Mouse (Mus musculus) intestine, embryonic 16.5 days (tissue): ENCODE data around the gene Slc12a9. TPM values are rescaled to one million over a fixed set of nuclear protein-coding genes. Genes with fewer than 3 reads are reported as not detected.

ENCODE experiments used
- ATAC-seq: fragments of 200-750 bp; cut with Nextera tagmentation; 2 replicates; pipeline ENCODE4 v1.8.0; 2017; ENCODE audit warnings: moderate TSS enrichment, moderate library complexity
- H3K27ac ChIP-seq: fragments of 300-500 bp; sonication (generic); 2 replicates; pipeline ENCODE4 v1.5.1; 2014; ENCODE audit warnings: mild to moderate bottlenecking, low read length
- H3K27me3 ChIP-seq: fragments of 300-500 bp; sonication (generic); replicated peaks from 2 replicates; pipeline ENCODE4 v1.6.1; 2014; ENCODE audit warnings: low read length, control low read depth, mixed read lengths; ENCODE audit not compliant: control insufficient read depth, insufficient read depth
- H3K36me3 ChIP-seq: fragments of 300-500 bp; sonication (generic); 2 replicates; pipeline ENCODE4 v1.6.1; 2014; ENCODE audit warnings: low read length, control low read depth; ENCODE audit not compliant: control insufficient read depth, insufficient read depth
- H3K4me1 ChIP-seq: fragments of 300-500 bp; sonication (generic); 2 replicates; pipeline ENCODE4 v1.6.1; 2014; ENCODE audit warnings: low read length, control low read depth, mixed read lengths; ENCODE audit not compliant: control insufficient read depth, insufficient read depth
- H3K4me2 ChIP-seq: fragments of 300-500 bp; sonication (generic); 2 replicates; pipeline ENCODE4 v1.6.1; 2014; ENCODE audit warnings: low read depth, low read length, control low read depth
- H3K4me3 ChIP-seq: fragments of 300-500 bp; sonication (generic); 2 replicates; pipeline ENCODE4 v1.5.1; 2014; ENCODE audit warnings: mild to moderate bottlenecking, low read length
- H3K9ac ChIP-seq: fragments of 300-500 bp; sonication (generic); 2 replicates; pipeline ENCODE4 v1.6.1; 2014; ENCODE audit warnings: low read depth, low read length
- H3K9me3 ChIP-seq: fragments of 300-500 bp; sonication (generic); 2 replicates; pipeline ENCODE4 v1.6.1; 2016; ENCODE audit warnings: low read length, control low read depth; ENCODE audit not compliant: control insufficient read depth
- WGBS: fragments of 180-500 bp; shearing (Covaris S2); extraction: QIAGEN DNeasy Blood & Tissue Kit; methylation state at CpG from one replicate; pipeline ENCODE4 v1.1.7; 2014; 5-methylcytosine and 5-hydroxymethylcytosine counted together
- polyA plus RNA-seq: library from polyadenylated mRNA; unstranded; fragments of >200 nt; fragmentation: Nextera tagmentation; extraction: Ambion mirVana; gene quantifications from 2 replicates; pipeline ENCODE4 v1.2.1, GENCODE M21; 2015

The Slc12a9 gene
- polyA plus RNA-seq, 1 experiment from 2014 or later: 14.7 TPM

- Histone ChIP-seq H3K4me1 (peaks cover 25% of the 10 kb centered on the region), H3K4me2 (peak overlapping the region; percentile 99), H3K4me3 (peak overlapping the region; percentile 69), H3K9ac (peak overlapping the region; percentile 76), H3K9me3 (no peaks in the 10 kb centered on the region), H3K27me3 (peaks cover 3% of the 10 kb centered on the region), H3K36me3 (peaks cover 33% of the 10 kb centered on the region), H3K27ac (peak overlapping the region; percentile 84)
- 11% methylated on average over 18 of the region's 18 CpGs for WGBS
- peak; percentile 53 for ATAC-seq
Measured at GRCm38 (mm10) chr5:137294744-137295093, 38.7 kb downstream of the Slc12a9 start.

GRCm38 (mm10) chr5:137293839-137294743, 39.3 kb downstream of the Slc12a9 start, which contains the start of gene Ufsp1:
TSS of gene Ufsp1 (plus strand) at chr5:137294629.
- no peaks in the 10 kb centered on the region for H3K9me3 ChIP-seq
- H3K27ac ChIP-seq: peak within 1 kb of the TSS; percentile 98
- peak; percentile 92 for ATAC-seq
- under 1% methylated on average over 52 of the region's 52 CpGs for WGBS
- peaks cover 9% of the 10 kb centered on the region for H3K27me3 ChIP-seq
- H3K4me2 ChIP-seq: peak within 1 kb of the TSS; percentile 99
- peaks cover 33% of the 10 kb centered on the region for H3K36me3 ChIP-seq
- peaks cover 31% of the 10 kb centered on the region for H3K4me1 ChIP-seq
- peak within 1 kb of the TSS; percentile 85 for H3K9ac ChIP-seq
- H3K4me3 ChIP-seq: peak within 1 kb of the TSS; percentile 69

DNA sequence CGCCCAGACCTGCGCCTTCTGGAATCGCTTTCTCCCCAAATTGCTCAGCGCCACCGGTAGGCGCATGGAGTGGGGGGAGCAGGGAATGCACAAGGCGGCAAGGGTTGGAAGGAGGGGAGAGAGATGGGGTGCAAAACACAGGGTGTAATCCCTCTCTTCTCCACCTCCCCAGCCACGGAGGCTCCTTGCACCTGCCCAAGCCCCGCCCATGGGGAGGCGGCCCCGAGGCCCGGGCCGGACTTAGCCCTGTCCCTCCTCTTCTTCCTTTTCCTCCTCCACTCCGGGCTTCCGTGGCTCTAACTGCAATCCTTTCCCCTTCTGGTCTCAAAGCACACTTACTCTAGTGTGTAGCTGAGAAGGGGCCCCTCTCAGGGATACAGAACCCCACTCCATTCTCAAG, 40.1 kb downstream of the Slc12a9 start:
- peaks cover 27% of the 10 kb centered on the region for H3K36me3 ChIP-seq
- peak overlapping the region; percentile 99 for H3K4me2 ChIP-seq
- peak overlapping the region; percentile 69 for H3K4me3 ChIP-seq
- H3K9me3 ChIP-seq: no peaks in the 10 kb centered on the region
- peaks cover 15% of the 10 kb centered on the region for H3K27me3 ChIP-seq
- under 1% methylated on average over 15 of the region's 15 CpGs for WGBS
- peak overlapping the region; percentile 98 for H3K27ac ChIP-seq
- H3K9ac ChIP-seq: peak overlapping the region; percentile 85
- ATAC-seq: peak; percentile 69
- H3K4me1 ChIP-seq: peaks cover 37% of the 10 kb centered on the region

- WGBS: 82% methylated on average over 15 of the region's 15 CpGs
- H3K36me3 ChIP-seq: peaks cover 11% of the 10 kb centered on the region
- no peak overlapping the region for H3K4me3 ChIP-seq
- no peaks in the 10 kb centered on the region for H3K9me3 ChIP-seq
- H3K27me3 ChIP-seq: peaks cover 29% of the 10 kb centered on the region
- no peak overlapping the region for H3K27ac ChIP-seq
- no peak overlapping the region for H3K4me2 ChIP-seq
- no peak for ATAC-seq
- peaks cover 51% of the 10 kb centered on the region for H3K4me1 ChIP-seq
- peak overlapping the region; percentile 28; the same call in 1 of the 2 replicates for H3K9ac ChIP-seq
Measured at GRCm38 (mm10) chr5:137291381-137291926, 41.9 kb downstream of the Slc12a9 start.

DNA sequence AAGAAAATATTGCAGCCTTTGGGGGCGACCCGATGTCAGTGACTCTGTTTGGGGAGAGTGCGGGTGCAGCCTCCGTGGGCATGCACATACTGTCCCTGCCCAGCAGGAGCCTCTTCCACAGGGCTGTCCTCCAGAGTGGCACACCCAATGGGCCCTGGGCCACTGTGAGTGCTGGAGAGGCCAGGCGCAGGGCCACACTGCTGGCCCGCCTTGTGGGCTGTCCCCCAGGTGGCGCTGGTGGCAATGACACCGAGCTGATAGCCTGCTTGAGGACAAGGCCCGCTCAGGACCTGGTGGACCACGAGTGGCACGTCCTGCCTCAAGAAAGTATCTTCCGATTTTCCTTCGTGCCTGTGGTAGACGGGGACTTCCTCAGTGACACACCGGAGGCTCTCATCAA, 42.7 kb downstream of the Slc12a9 start:
- peak; percentile 16; the same call in 1 of the 2 replicates for ATAC-seq
- 26% methylated on average over 15 of the region's 15 CpGs for WGBS
- no peaks in the 10 kb centered on the region for H3K9me3 ChIP-seq
- H3K27ac ChIP-seq: no peak overlapping the region
- H3K36me3 ChIP-seq: peaks cover 6% of the 10 kb centered on the region
- no peak overlapping the region for H3K4me3 ChIP-seq
- peak overlapping the region; percentile 28; the same call in 1 of the 2 replicates for H3K9ac ChIP-seq
- H3K27me3 ChIP-seq: peaks cover 29% of the 10 kb centered on the region
- H3K4me2 ChIP-seq: 0 out of 2 replicates have a peak overlapping the region, but pooled peaks have one; percentile 16
- H3K4me1 ChIP-seq: peaks cover 52% of the 10 kb centered on the region

DNA sequence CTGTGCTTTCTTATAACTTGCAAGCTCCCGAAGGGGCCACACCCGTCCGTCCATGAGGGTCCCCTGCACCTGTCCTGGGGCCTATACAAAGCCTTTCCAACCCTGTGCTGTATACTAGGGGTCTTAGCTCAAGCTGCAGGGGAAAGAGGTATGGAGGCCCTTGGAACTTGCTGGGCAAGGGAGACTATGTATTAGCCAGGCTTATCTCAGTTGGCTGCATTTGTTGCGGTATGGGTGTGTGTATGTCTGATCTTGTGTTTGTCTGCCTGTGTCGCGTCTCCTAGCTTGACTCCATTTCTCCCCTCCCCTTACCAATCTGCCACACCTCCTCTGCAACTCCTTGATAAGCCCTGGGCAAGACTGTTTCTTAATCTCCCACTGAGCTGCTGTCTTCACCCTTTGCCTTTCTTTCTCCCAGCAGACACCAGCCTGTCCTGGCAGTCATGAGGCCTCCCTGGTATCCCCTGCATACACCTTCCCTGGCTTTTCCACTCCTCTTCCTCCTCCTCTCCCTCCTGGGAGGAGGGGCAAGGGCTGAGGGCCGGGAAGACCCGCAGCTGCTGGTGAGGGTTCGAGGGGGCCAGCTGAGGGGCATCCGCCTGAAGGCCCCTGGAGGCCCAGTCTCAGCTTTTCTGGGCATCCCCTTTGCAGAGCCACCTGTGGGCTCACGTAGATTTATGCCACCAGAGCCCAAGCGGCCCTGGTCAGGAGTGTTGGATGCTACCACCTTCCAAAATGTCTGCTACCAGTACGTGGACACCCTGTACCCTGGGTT, 43.6 kb downstream of the Slc12a9 start:
- Histone ChIP-seq H3K4me2 (peak overlapping the region; percentile 79; the same call in 1 of the 2 replicates), H3K27ac (no peak overlapping the region), H3K9ac (peak overlapping the region; percentile 33; the same call in 1 of the 2 replicates), H3K36me3 (no peaks in the 10 kb centered on the region), H3K4me3 (peak overlapping the region; percentile 36; the same call in 1 of the 2 replicates), H3K4me1 (peaks cover 45% of the 10 kb centered on the region), H3K9me3 (no peaks in the 10 kb centered on the region), H3K27me3 (peaks cover 29% of the 10 kb centered on the region)
- 0 out of 2 replicates have a peak, but pooled peaks have one; percentile 1 for ATAC-seq
- 50% methylated on average over 13 of the region's 13 CpGs for WGBS

DNA sequence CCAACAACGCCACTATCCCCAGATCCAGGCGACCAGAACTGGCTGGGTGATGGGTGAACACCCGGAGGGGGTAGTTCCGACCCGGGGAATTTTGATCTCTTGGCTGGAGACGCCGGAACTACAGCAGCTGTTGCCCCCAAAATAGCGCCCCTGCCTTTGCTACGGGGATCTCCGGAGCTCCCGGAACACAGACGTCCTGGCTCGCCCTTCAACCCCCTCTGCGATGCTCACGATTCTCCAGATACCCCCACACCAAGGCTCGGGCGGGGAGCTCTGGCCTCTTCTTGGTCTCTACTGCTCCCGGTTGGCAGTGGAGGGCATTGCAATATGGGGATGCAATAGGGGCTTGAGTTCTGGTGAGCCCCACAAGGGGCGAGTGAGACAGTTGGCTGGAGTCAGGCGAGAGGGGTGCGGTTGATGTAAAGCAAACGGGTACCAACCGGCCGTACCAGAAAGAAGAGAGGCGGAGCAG, 44.4 kb downstream of the Slc12a9 start:
- WGBS: 3% methylated on average over 25 of the region's 25 CpGs
- no peak for ATAC-seq
- no peaks in the 10 kb centered on the region for H3K9me3 ChIP-seq
- peaks cover 29% of the 10 kb centered on the region for H3K27me3 ChIP-seq
- peaks cover 42% of the 10 kb centered on the region for H3K4me1 ChIP-seq
- peak overlapping the region; percentile 36 for H3K4me3 ChIP-seq
- H3K36me3 ChIP-seq: no peaks in the 10 kb centered on the region
- no peak overlapping the region for H3K27ac ChIP-seq
- peak overlapping the region; percentile 79 for H3K4me2 ChIP-seq
- peak overlapping the region; percentile 33 for H3K9ac ChIP-seq

DNA sequence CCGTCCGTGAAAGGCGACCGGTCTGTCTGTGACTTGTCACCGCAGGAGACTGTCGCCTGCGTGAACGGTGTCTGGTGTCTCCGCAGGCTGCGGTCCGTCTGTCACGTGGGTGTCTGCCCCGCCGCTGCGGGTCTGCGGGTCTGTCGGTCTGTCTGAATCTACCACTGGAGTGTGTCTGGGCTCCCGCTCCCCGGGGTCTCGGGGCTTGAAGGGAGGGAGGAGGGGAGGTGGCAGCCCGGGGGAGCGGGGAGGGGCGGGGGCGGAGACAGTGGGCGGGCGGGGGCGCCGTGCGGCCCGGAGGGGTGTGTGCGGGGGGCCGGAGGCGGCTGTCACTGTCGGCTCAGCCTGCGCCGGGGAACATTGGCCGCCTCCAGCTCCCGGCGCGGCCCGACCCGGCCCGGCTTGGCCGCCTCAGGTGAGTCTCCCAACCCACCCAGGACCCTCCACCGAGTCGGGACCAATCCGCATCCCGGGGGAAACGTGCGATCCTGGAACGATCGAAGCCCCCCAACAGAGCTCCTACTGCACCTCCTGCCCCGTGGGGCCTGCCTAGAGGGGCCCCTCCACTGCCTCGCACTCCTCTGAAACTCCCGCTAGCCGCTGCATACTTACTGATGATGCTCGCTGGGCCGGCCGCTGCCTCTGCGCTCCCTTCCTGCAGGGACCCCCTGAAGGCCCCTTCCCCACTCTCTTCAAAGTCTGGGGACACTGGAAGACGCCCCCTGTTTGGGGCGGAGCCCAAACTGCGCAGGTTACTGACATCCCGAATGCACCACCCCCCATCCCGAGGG, 45.2 kb downstream of the Slc12a9 start:
- H3K27me3 ChIP-seq: peaks cover 29% of the 10 kb centered on the region
- peak overlapping the region; percentile 58 for H3K9ac ChIP-seq
- H3K9me3 ChIP-seq: no peaks in the 10 kb centered on the region
- no peaks in the 10 kb centered on the region for H3K36me3 ChIP-seq
- 2% methylated on average over 50 of the region's 65 CpGs for WGBS
- no peak for ATAC-seq
- peaks cover 41% of the 10 kb centered on the region for H3K4me1 ChIP-seq
- H3K4me2 ChIP-seq: peak overlapping the region; percentile 79
- peak overlapping the region; percentile 46 for H3K4me3 ChIP-seq
- H3K27ac ChIP-seq: no peak overlapping the region
